Mouse (Mus musculus) heart, postnatal 10 days (tissue): ENCODE data around the gene Cux2. TPM values are rescaled to one million over a fixed set of nuclear protein-coding genes. Genes with fewer than 3 reads are reported as not detected.
"Not testable (repeated sequence)": the region's sequence is repeated elsewhere in the genome, so short reads cannot be mapped to it uniquely, and the experiment has no call there.

ENCODE experiments used
- DNase-seq, 2 experiments: peaks; one replicate each; pipeline ENCODE4 v3.0.0; 2021
- intact Hi-C: fragments of 180-260 bp; cut with DNase I; formaldehyde crosslinking; loops from one replicate; pipeline ENCODE4 v1.15.1; 2025
- total RNA-seq, 2 experiments: library from RNA; stranded (reverse); gene quantifications; 2 replicates each; pipeline ENCODE4 v1.2.3; 2021

Cux2 gene
- total RNA-seq, 2 experiments from 2014 or later: 13.1 to 17.5 TPM

DNA sequence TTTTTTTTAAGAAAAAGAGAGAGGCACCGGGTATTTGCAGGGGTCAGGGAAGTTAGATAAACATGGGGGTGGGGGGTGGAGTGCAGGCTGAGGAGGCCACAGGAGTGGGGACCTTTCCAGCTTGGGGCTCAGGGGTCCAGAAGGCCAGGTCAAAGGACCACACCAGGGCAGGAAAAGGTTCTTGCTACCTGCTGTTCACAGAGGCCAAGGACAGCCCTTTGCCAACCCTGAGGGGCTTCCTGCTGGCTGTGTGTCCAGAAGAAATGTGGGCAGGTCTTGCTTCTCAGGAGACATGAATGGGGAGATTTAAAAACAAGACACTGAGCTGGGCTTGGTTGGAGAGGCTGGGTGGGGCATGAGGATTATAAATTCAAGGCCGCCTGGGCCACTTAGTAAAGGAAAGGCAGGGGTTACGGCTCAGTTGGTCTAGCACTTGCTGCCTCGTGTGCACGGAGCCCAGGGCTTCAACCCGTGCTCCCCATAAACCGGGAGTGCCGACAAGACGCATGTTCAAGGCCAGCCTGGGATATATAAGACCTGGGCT is 160.0 kb downstream of the Cux2 start:
- intact Hi-C loops: loop anchor here (5.0 kb wide), 1 partner anchor 197 kb away; no protein-coding TSS in a partner anchor
- DNase-seq: no peak

- no peak for DNase-seq
- intact Hi-C loops: no loop called here
Measured at GRCm38 (mm10) chr5:121889375-121889774, 160.5 kb downstream of the Cux2 start.

DNA sequence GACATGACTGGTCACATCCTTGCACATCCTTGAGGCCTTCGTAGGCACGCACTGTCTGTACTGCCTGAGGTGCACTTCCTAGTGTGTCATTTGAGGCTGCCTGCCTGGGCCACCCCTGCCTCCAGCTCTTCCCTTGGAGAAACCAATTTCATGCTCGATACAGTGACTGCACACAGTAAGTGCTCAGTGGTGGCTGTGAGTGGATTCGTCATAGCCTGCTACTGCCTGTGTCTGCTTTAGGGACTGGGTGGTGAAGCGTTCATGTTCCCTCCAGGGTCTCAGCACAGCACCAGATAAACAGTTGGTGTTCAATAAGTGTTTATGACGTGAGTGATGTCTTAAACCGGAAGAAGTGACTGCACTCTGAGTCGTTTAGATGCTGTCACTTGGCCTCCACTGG is 166.5 kb downstream of the Cux2 start:
- DNase-seq: no peak
- intact Hi-C loops: no loop called here

DNA sequence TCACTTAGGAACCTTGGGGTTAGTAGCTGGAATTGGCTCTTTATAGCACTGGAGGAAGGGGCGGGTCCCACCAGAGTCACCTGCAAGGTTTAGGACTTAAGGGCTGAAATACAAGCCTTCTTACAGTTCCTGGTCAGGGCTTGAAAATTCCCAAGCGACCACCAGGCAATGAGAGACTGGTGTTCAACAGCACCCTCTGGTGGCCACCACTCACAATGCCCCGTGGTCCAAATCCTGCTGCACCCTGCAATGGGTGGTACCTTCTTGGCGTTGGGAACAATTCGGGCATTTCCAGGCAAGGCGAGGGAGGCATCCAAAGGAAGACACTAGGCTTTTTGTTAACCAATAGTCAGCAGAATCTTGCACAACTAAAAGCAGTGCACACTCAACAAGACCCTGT is 170.7 kb downstream of the Cux2 start:
- intact Hi-C loops: no loop called here

DNA sequence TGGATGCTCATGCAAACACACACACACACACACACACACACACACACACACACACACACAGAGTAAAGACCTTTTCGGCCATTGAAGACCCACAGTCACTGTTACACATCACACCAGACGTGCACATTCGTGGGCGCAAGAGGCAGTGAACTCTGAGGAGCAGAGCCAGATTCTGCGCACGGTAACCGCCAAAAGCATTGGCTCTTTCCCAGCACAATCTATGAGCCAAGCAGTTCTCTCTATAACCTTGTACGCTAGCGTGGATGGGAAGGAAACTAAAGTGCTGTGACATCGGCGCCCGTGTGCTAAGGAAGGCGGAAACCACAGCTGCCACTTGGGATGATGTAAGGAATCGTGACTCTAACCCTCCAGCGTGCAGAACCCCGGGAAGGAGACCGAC is 171.2 kb downstream of the Cux2 start:
- intact Hi-C loops: no loop called here
- peak; percentile 50 to 62 for DNase-seq

More for the DNA sequence above, 170.7 kb downstream of the Cux2 start:
- DNase-seq: peak; percentile 36 to 67

GRCm38 (mm10) chr5:121876901-121877300 is 173.0 kb downstream of the Cux2 start:
- no peak for DNase-seq
- intact Hi-C loops: no loop called here

- DNase-seq: no peak
- intact Hi-C loops: no loop called here
Measured at GRCm38 (mm10) chr5:121875041-121875440, 174.9 kb downstream of the Cux2 start.

GRCm38 (mm10) chr5:121872158-121872557 is 177.7 kb downstream of the Cux2 start:
- intact Hi-C loops: loop anchor here (1.0 kb wide), 2 partner anchors 186 to 217 kb away; no protein-coding TSS in a partner anchor
- DNase-seq: peak; percentile 85 to 93

DNA sequence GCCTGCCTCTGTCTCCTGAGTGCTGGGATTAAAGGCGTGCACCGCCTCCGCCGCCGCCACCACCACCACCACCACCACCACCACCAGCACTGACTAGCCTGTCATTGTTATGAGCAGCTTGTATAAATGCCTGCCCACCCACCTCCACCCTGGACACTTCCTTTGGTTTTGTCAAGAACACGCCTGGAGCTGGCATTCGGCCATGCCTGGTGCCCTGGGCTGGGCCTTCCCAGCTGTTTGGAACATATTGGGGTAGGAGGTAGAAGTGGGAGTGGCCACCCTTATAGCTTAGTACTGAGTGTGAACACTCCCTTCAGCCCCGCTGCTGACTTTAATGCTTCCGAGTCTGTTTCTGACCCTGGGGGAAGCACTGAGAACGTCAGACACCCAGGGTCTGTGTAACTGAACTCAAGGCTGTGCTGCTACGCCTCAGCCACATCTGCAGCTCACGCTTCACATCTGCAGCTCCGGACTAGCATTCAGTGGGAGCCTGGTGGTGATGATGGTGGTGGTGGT is 178.3 kb downstream of the Cux2 start:
- no peak for DNase-seq
- intact Hi-C loops: loop anchor here (1.0 kb wide), 2 partner anchors 187 to 218 kb away; no protein-coding TSS in a partner anchor

DNA sequence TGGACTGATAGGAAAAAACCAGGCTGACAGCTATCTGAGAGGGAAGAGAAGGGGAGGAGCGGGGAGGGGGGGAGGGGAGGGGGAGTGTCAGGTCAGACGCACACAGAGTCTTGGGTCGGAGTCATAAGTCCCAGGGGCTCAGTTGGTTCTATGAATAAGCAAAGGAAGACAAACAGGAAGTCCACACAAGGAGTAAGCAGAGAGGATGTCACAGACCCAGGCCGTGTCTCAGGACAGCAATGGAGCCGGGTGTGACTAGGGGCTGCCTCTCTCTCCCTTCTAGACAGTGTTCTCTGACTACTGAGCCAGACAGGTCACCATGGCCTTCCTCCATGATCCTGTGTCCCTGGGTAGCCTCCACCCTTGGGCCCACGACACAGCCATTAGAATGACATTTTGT is 179.1 kb downstream of the Cux2 start:
- intact Hi-C loops: no loop called here
- no peak for DNase-seq

GRCm38 (mm10) chr5:121867963-121868362 is 181.9 kb downstream of the Cux2 start:
- DNase-seq: peak in 1 of 2 experiments; percentile 35
- intact Hi-C loops: no loop called here

DNA sequence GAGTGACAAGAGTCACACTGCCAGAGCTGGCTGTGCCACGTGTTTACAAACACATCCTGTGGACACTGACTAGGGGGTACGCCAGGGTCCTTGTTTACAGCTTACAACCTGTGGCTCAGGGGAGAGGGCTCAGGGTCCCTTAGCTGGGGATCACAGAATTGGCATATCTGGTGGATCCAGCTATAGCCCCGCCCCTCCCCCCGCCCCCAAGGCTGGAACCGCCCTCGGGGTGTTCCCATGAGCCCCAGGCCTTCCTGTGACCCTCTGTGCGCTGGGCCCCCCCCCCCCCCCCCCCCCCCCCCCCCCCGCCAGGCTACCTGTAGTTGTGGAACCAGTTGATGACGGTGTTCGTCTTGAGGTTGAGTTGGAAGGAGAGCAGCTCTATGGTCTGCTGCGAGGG is 185.6 kb downstream of the Cux2 start:
- DNase-seq: no peak
- intact Hi-C loops: no loop called here

GRCm38 (mm10) chr5:121861964-121862363 is 187.9 kb downstream of the Cux2 start:
- intact Hi-C loops: no loop called here
- no peak for DNase-seq

- DNase-seq: no peak
- intact Hi-C loops: no loop called here
Measured at GRCm38 (mm10) chr5:121858427-121858826, 191.5 kb downstream of the Cux2 start.

GRCm38 (mm10) chr5:121856740-121857139 is 193.2 kb downstream of the Cux2 start:
- peak; percentile 35 to 39 for DNase-seq
- intact Hi-C loops: no loop called here

DNA sequence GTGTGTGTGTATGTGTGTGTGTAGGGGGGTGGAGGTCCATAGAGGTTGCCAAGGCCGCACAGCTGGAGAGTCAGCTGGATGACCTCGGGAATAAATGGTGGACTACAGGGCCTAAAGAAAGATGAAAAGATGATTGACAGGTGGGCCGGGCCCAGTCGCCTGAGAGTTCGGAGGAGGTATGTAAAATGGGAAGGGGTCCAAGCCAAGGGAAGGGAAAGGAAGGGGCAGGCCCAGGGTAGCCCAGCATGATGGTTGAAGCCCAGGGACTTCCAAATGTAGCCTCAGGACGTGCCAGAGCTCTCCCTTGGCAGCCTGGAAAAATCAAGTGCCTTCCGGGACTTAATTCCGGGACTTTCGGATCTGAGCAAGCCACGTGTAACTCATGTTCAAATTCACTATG is 195.1 kb downstream of the Cux2 start:
- peak; percentile 11 to 30 for DNase-seq
- intact Hi-C loops: no loop called here

DNA sequence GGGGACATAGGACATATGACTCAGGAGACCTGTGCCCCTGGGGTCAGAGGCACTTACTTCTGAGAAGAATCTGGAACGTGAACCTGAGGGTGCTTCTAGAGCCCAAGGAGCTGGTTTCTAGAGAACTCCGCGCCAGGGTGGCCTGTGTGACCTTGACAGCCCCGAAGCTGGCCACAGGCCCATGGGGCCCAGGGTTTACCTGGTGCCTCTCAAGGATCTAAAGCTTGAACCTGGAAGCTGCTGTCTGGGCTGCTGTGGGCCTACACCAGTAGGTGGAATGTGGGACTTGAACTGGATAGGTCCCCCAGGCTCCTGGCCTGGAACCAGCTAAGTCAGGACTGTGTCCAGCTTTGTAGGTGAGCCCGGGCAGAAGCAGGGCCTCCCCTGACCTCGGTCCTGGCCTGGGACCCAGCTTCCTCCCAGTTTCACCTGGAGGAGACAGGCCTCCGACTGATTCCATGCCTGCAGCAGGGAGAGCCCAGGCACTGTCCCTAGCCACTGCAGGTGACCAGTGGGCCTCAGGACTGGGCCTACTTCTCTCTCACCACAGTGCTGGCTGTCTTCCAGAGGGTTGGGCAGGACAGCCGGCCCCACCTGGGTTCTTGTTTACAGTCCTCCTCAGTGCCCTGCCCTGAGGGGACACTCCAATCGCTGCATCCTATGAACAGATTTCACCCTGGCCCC is 196.4 kb downstream of the Cux2 start:
- DNase-seq: peak; percentile 42 to 48
- intact Hi-C loops: no loop called here

GRCm38 (mm10) chr5:121849478-121850349 is 200.2 kb downstream of the Cux2 start:
- intact Hi-C loops: loop anchor here (10.0 kb wide), 1 partner anchor 55 kb away; no protein-coding TSS in a partner anchor
- DNase-seq: no peak

DNA sequence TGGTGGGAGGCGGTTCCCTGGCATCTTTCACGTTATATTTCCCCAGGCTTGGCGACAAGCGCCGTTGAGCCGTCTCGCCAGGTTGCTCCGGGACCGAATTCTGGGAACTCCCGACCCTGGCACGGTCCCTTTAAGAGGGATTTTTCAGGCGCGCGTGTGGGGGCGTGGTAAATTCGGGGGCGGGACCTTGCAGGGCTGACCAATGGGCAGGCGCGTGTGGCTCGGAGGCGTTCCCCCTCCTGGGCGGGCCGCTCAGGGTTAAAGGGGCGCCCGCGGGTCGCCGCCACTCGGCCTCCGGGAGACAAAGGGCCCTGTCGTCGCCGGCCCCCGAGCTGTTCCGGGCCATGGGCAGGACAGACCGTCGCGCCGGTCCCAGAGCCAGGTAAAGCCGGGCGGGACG is 201.2 kb downstream of the Cux2 start, which contains the start of gene Pheta1:
TSS of gene Pheta1 (plus strand) at position 242 of the 400 bp plus-strand sequence.
- intact Hi-C loops: loop anchor here (10.0 kb wide), 1 partner anchor 54 kb away; no protein-coding TSS in a partner anchor
- peak; percentile 94 to 96 for DNase-seq

GRCm38 (mm10) chr5:121848035-121848519 is 201.8 kb downstream of the Cux2 start:
- intact Hi-C loops: loop anchor here (10.0 kb wide), 1 partner anchor 53 kb away; no protein-coding TSS in a partner anchor
- peak; percentile 76 to 80 for DNase-seq

DNA sequence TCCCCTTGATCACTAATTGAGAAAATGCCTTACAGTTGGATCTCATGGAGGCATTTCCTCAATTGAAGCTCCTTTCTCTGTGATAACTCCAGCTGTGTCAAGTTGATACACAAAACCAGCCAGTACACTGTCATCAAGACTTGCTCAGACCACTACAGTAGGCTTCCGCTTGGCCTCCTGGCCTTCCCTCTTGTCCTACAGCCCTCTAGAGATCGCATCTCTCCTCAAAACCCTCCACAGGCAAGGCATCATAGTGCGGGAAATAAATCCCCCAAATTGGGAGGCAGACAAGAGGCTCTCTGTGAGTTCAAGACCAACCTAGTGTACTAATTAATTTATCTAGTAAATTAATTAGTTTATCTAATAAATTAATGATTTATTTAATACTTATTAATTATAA is 202.6 kb downstream of the Cux2 start:
- DNase-seq: not testable (repeated sequence)
- intact Hi-C loops: loop anchor here (10.0 kb wide), 1 partner anchor 52 kb away; no protein-coding TSS in a partner anchor
